Mouse (Mus musculus): ENCODE results near the gene Gm44805. TPM values are rescaled to one million over a fixed set of nuclear protein-coding genes. Genes with fewer than 3 reads are reported as not detected.

Gm44805 gene
- polyA plus RNA-seq, 1 experiment from 2014 or later, result 22.2 TPM

GRCm38 (mm10) chr7:19698907-19699826 is 17.9 kb upstream of the Gm44805 start, which contains the start of gene Apoe:
Gene Apoe (minus strand): TSS chr7:19699188.
- peak; percentile 45 for ATAC-seq (ENCODE audit: insufficient read depth)
- H3K4me1 ChIP-seq (replicated peaks), result peaks cover 86% of the 10 kb centered on the region
- peaks cover 30% of the 10 kb centered on the region for H3K36me3 ChIP-seq (replicated peaks)
- H3K4me3 ChIP-seq (replicated peaks), result peak within 1 kb of the TSS; percentile 50
- H3K9me3 ChIP-seq (replicated peaks), result no peaks in the 10 kb centered on the region
- peak within 1 kb of the TSS; percentile 56 for H3K4me2 ChIP-seq
- H3K9ac ChIP-seq, result peak within 1 kb of the TSS; percentile 45; the same call in 1 of the 2 replicates
- 2% methylated on average over 20 of the region's 20 CpGs for WGBS (ENCODE audit: insufficient replicate concordance)
- peak within 1 kb of the TSS; percentile 83 for H3K27ac ChIP-seq (replicated peaks)
- H3K27me3 ChIP-seq, result no peaks in the 10 kb centered on the region

- Histone ChIP-seq H3K4me3 (replicated peaks) (peak overlapping the region; percentile 50), H3K9me3 (replicated peaks) (no peaks in the 10 kb centered on the region), H3K27me3 (no peaks in the 10 kb centered on the region), H3K27ac (replicated peaks) (peak overlapping the region; percentile 83), H3K4me2 (peak overlapping the region; percentile 56), H3K36me3 (replicated peaks) (peaks cover 23% of the 10 kb centered on the region), H3K9ac (peak overlapping the region; percentile 45; the same call in 1 of the 2 replicates), H3K4me1 (replicated peaks) (peaks cover 92% of the 10 kb centered on the region)
- no peak for ATAC-seq (ENCODE audit: insufficient read depth)
- WGBS (ENCODE audit: insufficient replicate concordance), result 2% methylated on average over 28 of the region's 28 CpGs
Observed at GRCm38 (mm10) chr7:19697949-19698906, 17.0 kb upstream of the Gm44805 start.

GRCm38 (mm10) chr7:19696336-19696873 is 15.2 kb upstream of the Gm44805 start:
- H3K27ac ChIP-seq (replicated peaks), result peak overlapping the region; percentile 83
- WGBS (ENCODE audit: insufficient replicate concordance), result 83% methylated on average over 34 of the region's 34 CpGs
- H3K4me3 ChIP-seq (replicated peaks), result peak overlapping the region; percentile 50
- H3K9me3 ChIP-seq (replicated peaks), result no peaks in the 10 kb centered on the region
- peaks cover 90% of the 10 kb centered on the region for H3K4me1 ChIP-seq (replicated peaks)
- peaks cover 15% of the 10 kb centered on the region; the same call in 1 of the 2 replicates for H3K36me3 ChIP-seq (replicated peaks)
- no peaks in the 10 kb centered on the region for H3K27me3 ChIP-seq
- H3K4me2 ChIP-seq, result peak overlapping the region; percentile 56
- H3K9ac ChIP-seq, result peak overlapping the region; percentile 36; the same call in 1 of the 2 replicates
- no peak for ATAC-seq (ENCODE audit: insufficient read depth)

- Histone ChIP-seq H3K27ac (replicated peaks) (peak overlapping the region; percentile 83), H3K27me3 (no peaks in the 10 kb centered on the region), H3K9me3 (replicated peaks) (no peaks in the 10 kb centered on the region), H3K36me3 (replicated peaks) (peaks cover 15% of the 10 kb centered on the region; the same call in 1 of the 2 replicates), H3K4me1 (replicated peaks) (peaks cover 88% of the 10 kb centered on the region), H3K4me3 (replicated peaks) (0 out of 2 replicates have a peak overlapping the region, but pooled peaks have one; percentile 50), H3K4me2 (peak overlapping the region; percentile 56), H3K9ac (no peak overlapping the region)
- no peak for ATAC-seq (ENCODE audit: insufficient read depth)
- 43% methylated on average over 6 of the region's 6 CpGs for WGBS (ENCODE audit: insufficient replicate concordance)
Observed at GRCm38 (mm10) chr7:19695881-19696280, 14.7 kb upstream of the Gm44805 start.

GRCm38 (mm10) chr7:19695213-19695594 is 14.0 kb upstream of the Gm44805 start:
- Histone ChIP-seq H3K27ac (replicated peaks) (peak overlapping the region; percentile 83), H3K27me3 (no peaks in the 10 kb centered on the region), H3K4me2 (peak overlapping the region; percentile 27), H3K9ac (0 out of 2 replicates have a peak overlapping the region, but pooled peaks have one; percentile 10), H3K36me3 (replicated peaks) (peaks cover 15% of the 10 kb centered on the region; the same call in 1 of the 2 replicates), H3K4me1 (replicated peaks) (peaks cover 81% of the 10 kb centered on the region), H3K4me3 (replicated peaks) (no peak overlapping the region), H3K9me3 (replicated peaks) (no peaks in the 10 kb centered on the region)
- WGBS (ENCODE audit: insufficient replicate concordance), result 3% methylated on average over 8 of the region's 8 CpGs
- no peak for ATAC-seq (ENCODE audit: insufficient read depth)

GRCm38 (mm10) chr7:19694336-19695212 is 13.4 kb upstream of the Gm44805 start:
- no peaks in the 10 kb centered on the region for H3K27me3 ChIP-seq
- H3K9ac ChIP-seq, result 0 out of 2 replicates have a peak overlapping the region, but pooled peaks have one; percentile 10
- peaks cover 75% of the 10 kb centered on the region for H3K4me1 ChIP-seq (replicated peaks)
- peak overlapping the region; percentile 83 for H3K27ac ChIP-seq (replicated peaks)
- H3K4me3 ChIP-seq (replicated peaks), result no peak overlapping the region
- H3K9me3 ChIP-seq (replicated peaks), result no peaks in the 10 kb centered on the region
- peak overlapping the region; percentile 27 for H3K4me2 ChIP-seq
- no peak for ATAC-seq (ENCODE audit: insufficient read depth)
- H3K36me3 ChIP-seq (replicated peaks), result peaks cover 15% of the 10 kb centered on the region; the same call in 1 of the 2 replicates
- 48% methylated on average over 10 of the region's 10 CpGs for WGBS (ENCODE audit: insufficient replicate concordance)

GRCm38 (mm10) chr7:19693421-19693820 is 12.2 kb upstream of the Gm44805 start:
- Histone ChIP-seq H3K9ac (no peak overlapping the region), H3K4me1 (replicated peaks) (peaks cover 64% of the 10 kb centered on the region)
- 13% methylated on average over 10 of the region's 10 CpGs for WGBS (ENCODE audit: insufficient replicate concordance)

GRCm38 (mm10) chr7:19691873-19692865 is 10.9 kb upstream of the Gm44805 start, which contains the start of gene Apoc1:
Gene Apoc1 (minus strand): TSS chr7:19692660.
- H3K4me3 ChIP-seq (replicated peaks), result peak within 1 kb of the TSS; percentile 38
- WGBS (ENCODE audit: insufficient replicate concordance), result 56% methylated on average over 28 of the region's 28 CpGs
- H3K27ac ChIP-seq (replicated peaks), result peak within 1 kb of the TSS; percentile 83
- H3K9ac ChIP-seq, result 0 out of 2 replicates have a peak within 1 kb of the TSS, but pooled peaks have one; percentile 13
- H3K9me3 ChIP-seq (replicated peaks), result no peaks in the 10 kb centered on the region
- ATAC-seq (ENCODE audit: insufficient read depth), result peak; percentile 14; the same call in 1 of the 2 replicates
- H3K36me3 ChIP-seq (replicated peaks), result peaks cover 13% of the 10 kb centered on the region; the same call in 1 of the 2 replicates
- H3K4me1 ChIP-seq (replicated peaks), result peaks cover 60% of the 10 kb centered on the region
- H3K27me3 ChIP-seq, result no peaks in the 10 kb centered on the region
- peak within 1 kb of the TSS; percentile 50 for H3K4me2 ChIP-seq

More at GRCm38 (mm10) chr7:19693421-19693820, 12.2 kb upstream of the Gm44805 start:
- H3K27ac ChIP-seq (replicated peaks), result peak overlapping the region; percentile 83
- no peak overlapping the region for H3K4me3 ChIP-seq (replicated peaks)
- H3K9me3 ChIP-seq (replicated peaks), result no peaks in the 10 kb centered on the region
- peaks cover 15% of the 10 kb centered on the region; the same call in 1 of the 2 replicates for H3K36me3 ChIP-seq (replicated peaks)
- H3K4me2 ChIP-seq, result peak overlapping the region; percentile 41
- H3K27me3 ChIP-seq, result no peaks in the 10 kb centered on the region
- ATAC-seq (ENCODE audit: insufficient read depth), result peak; percentile 48

- H3K36me3 ChIP-seq (replicated peaks), result peaks cover 5% of the 10 kb centered on the region; the same call in 1 of the 2 replicates
- H3K27me3 ChIP-seq, result no peaks in the 10 kb centered on the region
- peak overlapping the region; percentile 50 for H3K4me2 ChIP-seq
- WGBS (ENCODE audit: insufficient replicate concordance), result 70% methylated on average over 6 of the region's 6 CpGs
- no peaks in the 10 kb centered on the region for H3K9me3 ChIP-seq (replicated peaks)
- peak overlapping the region; percentile 38 for H3K4me3 ChIP-seq (replicated peaks)
- H3K27ac ChIP-seq (replicated peaks), result peak overlapping the region; percentile 83
- peaks cover 59% of the 10 kb centered on the region for H3K4me1 ChIP-seq (replicated peaks)
- no peak overlapping the region for H3K9ac ChIP-seq
- no peak for ATAC-seq (ENCODE audit: insufficient read depth)
Observed at GRCm38 (mm10) chr7:19691434-19691833, 10.2 kb upstream of the Gm44805 start.
